In the genomic region with DNA sequence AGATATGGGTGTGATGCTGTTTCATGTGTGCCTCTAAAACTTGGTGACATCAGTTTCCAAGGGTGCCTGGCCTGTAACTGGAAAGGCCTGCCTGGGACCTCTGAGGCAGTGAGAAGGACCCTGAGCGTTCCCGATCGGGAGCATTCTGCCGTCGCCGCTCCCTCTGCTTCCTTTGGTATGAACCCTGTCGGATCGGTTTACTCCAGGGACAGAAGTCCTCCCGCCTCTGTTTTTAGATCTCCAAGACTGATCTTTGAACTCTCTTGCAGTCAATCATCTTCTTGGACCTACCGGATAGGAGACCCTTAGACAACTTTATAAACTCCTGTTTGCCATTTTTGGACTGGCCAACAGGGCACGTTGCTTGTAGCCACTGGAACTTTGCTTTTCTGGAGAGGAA, we compare ENCODE assay signal across 33 mouse cellular contexts. TPM values are rescaled to one million over a fixed set of nuclear protein-coding genes. Genes with fewer than 3 reads are reported as not detected.
A peak's percentile ranks its signal among the peaks of the same experiment; 100 is the strongest.
DNase-seq lines count a peak whose midpoint lies in the region; ATAC-seq and TF ChIP-seq lines count a peak whose summit lies in the region.
"Had no signal": no experiment of that assay in that cellular context is flagged by ENCODE, and none has a peak within 500 bp of the region (broad histone marks: within the 10 kb centered on the region; RNA-seq: fewer than 3 reads in every experiment).

No protein-coding gene starts in this region.

- H3K9ac ChIP-seq in kidney, postnatal 0 days (ENCODE audit: low read depth, low read length), result no peak overlapping the region
- H3K9ac ChIP-seq: embryonic facial prominence, embryonic 12.5 days; forebrain, embryonic 12.5 days; limb, embryonic 13.5 days; liver, embryonic 12.5 days had no signal

- DNase-seq in kidney, postnatal 0 days (ENCODE audit: low spot score), result peak; percentile 44
- no peak for DNase-seq in kidney, postnatal 14 days
- peak; percentile 48 for DNase-seq in embryo, embryonic 10 days (ENCODE audit: low spot score)
- DNase-seq in limb, embryonic 10.5 days (ENCODE audit: low spot score), result peak; percentile 43
- DNase-seq in gastrocnemius, postnatal 14 days, result no peak
- no peak for DNase-seq in heart, postnatal 4 days
- DNase-seq: adrenal gland, postnatal 10 days; cerebellum, adult 2 months; cerebellum, postnatal 25 days; gastrocnemius, adult 2 months; kidney, adult 18-20 months; kidney, postnatal 10 days; layer of hippocampus, postnatal 36 days; lung, adult 18-20 months; thymus, adult 2 months; thymus, postnatal 4 days had no signal

- H3K4me1 ChIP-seq in kidney, postnatal 0 days (replicated peaks; ENCODE audit: insufficient read depth, low read length), result peaks cover 8% of the 10 kb centered on the region; the same call in 1 of the 2 replicates
- peaks cover 74% of the 10 kb centered on the region for H3K4me1 ChIP-seq in E14TG2a.4 (replicated peaks; ENCODE audit: low read depth, low read length)
- H3K4me1 ChIP-seq in limb, embryonic 10.5 days, result peaks cover 14% of the 10 kb centered on the region

- WGBS in kidney, postnatal 0 days, result 4% methylated on average over 11 of the region's 11 CpGs
- under 1% methylated on average over 11 of the region's 11 CpGs for WGBS in limb, embryonic 10.5 days

- peaks cover 41% of the 10 kb centered on the region for H3K27me3 ChIP-seq in kidney, postnatal 0 days (ENCODE audit: insufficient read depth, low read length)
- no peaks in the 10 kb centered on the region for H3K27me3 ChIP-seq in E14TG2a.4 (ENCODE audit: insufficient read depth, low read length)
- H3K27me3 ChIP-seq in limb, embryonic 10.5 days (ENCODE audit: low read depth, poor library complexity, severe bottlenecking), result peaks cover 94% of the 10 kb centered on the region

- TF ChIP-seq CTCF in kidney, postnatal 0 days (IDR thresholded peaks at IDR 0.05; ENCODE audit: low read depth), result no peak
- TF ChIP-seq CTCF in E14TG2a.4 (conservative IDR thresholded peaks at IDR 0.05; ENCODE audit: low read length), result no peak

- no peak overlapping the region for H3K4me2 ChIP-seq in kidney, postnatal 0 days (ENCODE audit: low read length)
- H3K4me2 ChIP-seq: embryonic facial prominence, embryonic 12.5 days; forebrain, embryonic 12.5 days; heart, embryonic 11.5 days; limb, embryonic 13.5 days; liver, embryonic 12.5 days had no signal

- intact Hi-C loops in gastrocnemius, postnatal 14 days (cut with DNase I; ENCODE audit: low total_unique reads), result no loop called here

- no peak overlapping the region for H3K4me3 ChIP-seq in kidney, postnatal 0 days (replicated peaks; ENCODE audit: low read depth, low read length)
- peak overlapping the region; percentile 95 for H3K4me3 ChIP-seq in E14TG2a.4 (replicated peaks; ENCODE audit: low read length)
- no peak overlapping the region for H3K4me3 ChIP-seq in limb, embryonic 10.5 days
- H3K4me3 ChIP-seq: embryonic facial prominence, embryonic 12.5 days; forebrain, embryonic 12.5 days; hindbrain, embryonic 10.5 days; layer of hippocampus, adult 2 months; limb, embryonic 13.5 days; liver, embryonic 12.5 days; myocyte had no signal

- no peaks in the 10 kb centered on the region for H3K36me3 ChIP-seq in kidney, postnatal 0 days (ENCODE audit: insufficient read depth, low read length)
- H3K36me3 ChIP-seq in E14TG2a.4 (ENCODE audit: insufficient read depth, low read length), result peaks cover 57% of the 10 kb centered on the region
- H3K36me3 ChIP-seq in limb, embryonic 10.5 days, result no peaks in the 10 kb centered on the region
- H3K36me3 ChIP-seq: embryonic facial prominence, embryonic 12.5 days; forebrain, embryonic 12.5 days; hindbrain, embryonic 10.5 days; limb, embryonic 13.5 days; liver, embryonic 12.5 days had no signal

- no peak overlapping the region for H3K27ac ChIP-seq in kidney, postnatal 0 days
- H3K27ac ChIP-seq in limb, embryonic 10.5 days, result no peak overlapping the region
- H3K27ac ChIP-seq: embryonic facial prominence, embryonic 12.5 days; forebrain, embryonic 12.5 days; gastrocnemius, adult 2 months; hindbrain, embryonic 10.5 days; layer of hippocampus, adult 2 months; limb, embryonic 13.5 days; liver, embryonic 12.5 days; stomach, postnatal 0 days had no signal

- H3K9me3 ChIP-seq in kidney, postnatal 0 days (replicated peaks; ENCODE audit: low read length), result no peaks in the 10 kb centered on the region
- H3K9me3 ChIP-seq in E14TG2a.4 (ENCODE audit: low read length), result no peaks in the 10 kb centered on the region
- H3K9me3 ChIP-seq in limb, embryonic 10.5 days (replicated peaks), result no peaks in the 10 kb centered on the region
- H3K9me3 ChIP-seq: embryonic facial prominence, embryonic 12.5 days; forebrain, embryonic 12.5 days; hindbrain, embryonic 10.5 days; limb, embryonic 13.5 days; liver, embryonic 12.5 days had no signal

- no peak for ATAC-seq in kidney, postnatal 0 days (replicated peaks; ENCODE audit: low FRiP score, low read depth)
- ATAC-seq: activated CD4-positive, CD25-positive, alpha-beta regulatory T cell, adult 4 months; liver, embryonic 12.5 days; midbrain, embryonic 16.5 days had no signal

RNA-seq across cellular contexts. Expression of a gene that starts 16.0 kb away (rescaled TPM):
- polyA plus RNA-seq in kidney, postnatal 0 days (2015; fragmentation: Nextera tagmentation; extraction: Ambion mirVana), result 0.13 TPM in 1 of 2 replicates, not detected in the other
- polyA plus RNA-seq in limb, embryonic 10.5 days (2016; fragmentation: Nextera tagmentation; extraction: Ambion mirVana), result 1.5 and 3.2 TPM in 2 replicates
- under 1 TPM in 1 of 2 experiments, not detected in 1; 0.21 TPM for total RNA-seq in gastrocnemius, postnatal 14 days (2021)
- not detected for total RNA-seq in heart, postnatal 4 days (2021)
- total RNA-seq: adrenal gland, postnatal 10 days; gastrocnemius, adult 2 months; granulocyte monocyte progenitor cell, adult 5-6 weeks; layer of hippocampus, adult 2 months; layer of hippocampus, postnatal 36 days; left cerebral cortex, postnatal 10 days; megakaryocyte, adult 5-6 weeks had no signal
- polyA plus RNA-seq: activated CD4-positive, CD25-positive, alpha-beta regulatory T cell, adult 4 months; cerebellum, adult 2 months; forebrain, embryonic 12.5 days; heart, embryonic 11.5 days; heart, postnatal 0 days; hindbrain, embryonic 10.5 days; liver, embryonic 12.5 days; midbrain, embryonic 16.5 days; myocyte; stomach, postnatal 0 days had no signal

RNA-seq across cellular contexts. Expression of a gene that starts 25.3 kb away (rescaled TPM):
- 0.58 and 0.93 TPM in 2 replicates for polyA plus RNA-seq in kidney, postnatal 0 days (2015; fragmentation: Nextera tagmentation; extraction: Ambion mirVana)
- 0.41 and 0.46 TPM in 2 replicates for polyA plus RNA-seq in limb, embryonic 10.5 days (2016; fragmentation: Nextera tagmentation; extraction: Ambion mirVana)
- not detected for total RNA-seq in gastrocnemius, postnatal 14 days (2021)
- total RNA-seq in heart, postnatal 4 days (2021), result not detected
- total RNA-seq: gastrocnemius, adult 2 months; layer of hippocampus, postnatal 36 days had no signal
- polyA plus RNA-seq: activated CD4-positive, CD25-positive, alpha-beta regulatory T cell, adult 4 months; heart, postnatal 0 days; myocyte had no signal

RNA-seq across cellular contexts. Expression of a gene that starts 33.1 kb away (rescaled TPM):
- 0.87 and 0.92 TPM in 2 replicates for polyA plus RNA-seq in kidney, postnatal 0 days (2015; fragmentation: Nextera tagmentation; extraction: Ambion mirVana)
- 0.35 and 0.70 TPM in 2 replicates for polyA plus RNA-seq in limb, embryonic 10.5 days (2016; fragmentation: Nextera tagmentation; extraction: Ambion mirVana)
- total RNA-seq in gastrocnemius, postnatal 14 days (2021), result not detected
- total RNA-seq in heart, postnatal 4 days (2021), result not detected
- total RNA-seq: adrenal gland, postnatal 10 days; gastrocnemius, adult 2 months; granulocyte monocyte progenitor cell, adult 5-6 weeks; layer of hippocampus, adult 2 months; layer of hippocampus, postnatal 36 days; left cerebral cortex, postnatal 10 days; megakaryocyte, adult 5-6 weeks; neutrophil, adult 5-6 weeks had no signal
- polyA plus RNA-seq: activated CD4-positive, CD25-positive, alpha-beta regulatory T cell, adult 4 months; cerebellum, adult 2 months; heart, postnatal 0 days; liver, embryonic 12.5 days; myocyte; stomach, postnatal 0 days had no signal

RNA-seq across cellular contexts. Expression of a gene that starts 51.7 kb away (rescaled TPM):
- polyA plus RNA-seq in kidney, postnatal 0 days (2015; fragmentation: Nextera tagmentation; extraction: Ambion mirVana), result 22.4 and 25.9 TPM in 2 replicates
- polyA plus RNA-seq in limb, embryonic 10.5 days (2016; fragmentation: Nextera tagmentation; extraction: Ambion mirVana), result 23.4 and 27.2 TPM in 2 replicates
- total RNA-seq in gastrocnemius, postnatal 14 days (2021), result 1 to 10 TPM; 7.6 to 8.5 TPM
- 10 to 100 TPM; 13.8 to 14.8 TPM for total RNA-seq in heart, postnatal 4 days (2021)

Comparison
In these comparisons a context has a peak if more than half of its experiments do, and no peak if none do; other contexts are left out.
1. DNase-seq: peak in kidney, postnatal 0 days (single experiment), embryo, embryonic 10 days (single experiment) and limb, embryonic 10.5 days (single experiment); none in kidney, postnatal 14 days (single experiment), gastrocnemius, postnatal 14 days (single experiment) and heart, postnatal 4 days (single experiment).